Mouse (Mus musculus): ENCODE data around the gene Cebpa.

GRCm38 (mm10) chr7:35150860-35151259 is 31.8 kb downstream of the Cebpa start:
- TF ChIP-seq RAD21 (IDR thresholded peaks at IDR 0.05; ENCODE audit: low read depth, low read length) = no peak
- TF ChIP-seq CTCF (IDR thresholded peaks at IDR 0.05 in 2 of 3, conservative IDR thresholded peaks at IDR 0.05 in 1 of 3; ENCODE audit: control insufficient read depth in 1 of 3, insufficient read depth in 1 of 3, low read depth in 2 of 3, low read length in 3 of 3, poor library complexity in 1 of 3, severe bottlenecking in 1 of 3) = no peak
- TF ChIP-seq TBP (IDR thresholded peaks at IDR 0.05; ENCODE audit: low read depth, low read length) = no peak
- TF ChIP-seq E2F4 (IDR thresholded peaks at IDR 0.05; ENCODE audit: borderline replicate concordance, low read depth, low read length) = no peak
- TF ChIP-seq ZC3H11A (IDR thresholded peaks at IDR 0.05; ENCODE audit: low read depth, low read length) = no peak
- TF ChIP-seq UBTF (IDR thresholded peaks at IDR 0.05; ENCODE audit: borderline replicate concordance, insufficient read depth, low read depth, low read length) = no peak
- TF ChIP-seq EP300 (IDR thresholded peaks at IDR 0.05; ENCODE audit: low read depth in 1 of 2, low read length in 2 of 2) = no peak
- TF ChIP-seq ETS1 (IDR thresholded peaks at IDR 0.05; ENCODE audit: low read depth, low read length) = no peak
- no peak for TF ChIP-seq GABPA (IDR thresholded peaks at IDR 0.05; ENCODE audit: low read depth, low read length)
- no peak for TF ChIP-seq TAL1 (IDR thresholded peaks at IDR 0.05; ENCODE audit: low read length)
- no peak for TF ChIP-seq POLR2A (IDR thresholded peaks at IDR 0.05; ENCODE audit: control insufficient read depth in 1 of 2, insufficient read depth in 1 of 2, low read depth in 1 of 2, low read length in 2 of 2, poor library complexity in 1 of 2)
- TF ChIP-seq CHD2 (IDR thresholded peaks at IDR 0.05; ENCODE audit: low read length) = no peak
- no peak for TF ChIP-seq TCF12 (IDR thresholded peaks at IDR 0.05; ENCODE audit: low read depth, low read length)
- TF ChIP-seq ELF1 (IDR thresholded peaks at IDR 0.05; ENCODE audit: low read depth, low read length) = no peak
